Mouse (Mus musculus) bone marrow, adult 2 months (tissue): ENCODE measurements around the gene AW549877. TPM values are rescaled to one million over a fixed set of nuclear protein-coding genes. Genes with fewer than 3 reads are reported as not detected.
A peak's percentile ranks its signal among the peaks of the same experiment; 100 is the strongest.

Experiments
- H3K27ac ChIP-seq: fragments of 200-500 bp; 2 replicates; pipeline ENCODE4 v1.5.1; 2012; ENCODE audit warnings: low read depth, mild to moderate bottlenecking, control low read depth, inconsistent platforms, low read length; ENCODE audit not compliant: control insufficient read depth, poor library complexity, insufficient read depth
- H3K4me1 ChIP-seq: fragments of 200-500 bp; 2 replicates; pipeline ENCODE4 v1.6.1; 2011; ENCODE audit warnings: low read length; ENCODE audit not compliant: control insufficient read depth, insufficient read depth
- H3K4me3 ChIP-seq: fragments of 200-500 bp; replicated peaks from 2 replicates; pipeline ENCODE3; 2011; ENCODE audit warnings: mild to moderate bottlenecking, low read depth, low read length, control low read depth; ENCODE audit not compliant: control insufficient read depth
- CTCF ChIP-seq: fragments of 200-500 bp; IDR thresholded peaks from 2 replicates; pipeline ENCODE4 v1.5.1; 2011; ENCODE audit warnings: low read length, control low read depth; ENCODE audit not compliant: control insufficient read depth, insufficient read depth
- POLR2A ChIP-seq: fragments of 200-500 bp; IDR thresholded peaks from 2 replicates; pipeline ENCODE4 v1.6.1; 2011; ENCODE audit warnings: low read depth, mild to moderate bottlenecking, control low read depth, low read length, borderline replicate concordance; ENCODE audit not compliant: control insufficient read depth
- WGBS: fragments of 180-500 bp; shearing (Covaris S2); methylation state at CpG from one replicate; pipeline ENCODE4 v1.1.7; 2018; 5-methylcytosine and 5-hydroxymethylcytosine counted together
- polyA plus RNA-seq: library from polyadenylated mRNA; stranded (reverse); fragments of >200 nt; gene quantifications from 2 replicates; pipeline ENCODE4 v1.2.4, GENCODE M21; 2011; ENCODE audit warnings: low replicate concordance; ENCODE audit not compliant: missing spikeins, insufficient read depth, insufficient read length

AW549877 gene
- polyA plus RNA-seq, 1 experiment = 12.3 TPM

DNA sequence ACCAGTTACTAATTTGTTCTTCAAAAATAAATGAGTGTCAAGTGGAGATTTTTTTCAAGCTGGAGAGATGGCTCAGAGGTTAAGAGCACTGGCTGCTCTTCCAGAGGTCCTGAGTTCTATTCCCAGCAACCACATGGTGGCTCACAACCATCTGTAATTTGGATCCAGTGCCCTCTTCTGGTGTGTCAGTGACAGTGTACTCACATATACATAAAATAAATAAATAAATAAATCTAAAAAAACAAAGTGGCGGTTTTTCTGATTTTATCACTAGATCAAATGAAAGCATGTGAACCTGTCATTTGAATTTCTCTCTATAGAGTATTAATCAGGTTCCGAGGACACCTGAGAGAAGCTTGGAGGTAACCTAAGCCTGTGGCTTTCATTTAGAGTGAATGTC is 17.3 kb downstream of the AW549877 start:
- H3K4me1 ChIP-seq = no peaks in the 10 kb centered on the region; the same call in 1 of the 2 replicates
- no peak overlapping the region for H3K4me3 ChIP-seq
- TF ChIP-seq CTCF (no peak), POLR2A (no peak)
- 82% methylated on average over 2 of the region's 2 CpGs for WGBS
- H3K27ac ChIP-seq = no peak overlapping the region

DNA sequence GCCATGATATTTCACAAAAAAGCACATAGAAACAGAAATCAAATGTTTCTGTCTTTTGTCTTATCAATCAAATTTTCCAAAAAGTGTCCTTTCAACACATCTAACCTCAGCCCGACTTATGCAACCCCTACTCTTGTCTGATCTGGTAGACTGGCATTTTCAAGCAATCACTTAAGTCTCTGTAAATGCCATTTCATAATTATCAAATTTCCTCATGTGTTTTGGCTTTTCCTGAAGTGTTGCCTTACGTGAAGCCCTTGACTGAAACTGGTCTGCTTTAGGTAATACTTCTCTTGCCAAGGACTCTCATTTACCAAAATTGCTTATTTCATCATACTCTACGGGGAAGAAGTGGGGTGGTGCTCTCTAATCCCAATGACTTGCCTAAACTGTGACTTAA is 22.2 kb downstream of the AW549877 start:
- H3K4me3 ChIP-seq = no peak overlapping the region
- TF ChIP-seq POLR2A = no peak
- no peak for TF ChIP-seq CTCF
- H3K27ac ChIP-seq = no peak overlapping the region
- 48% methylated on average over 3 of the region's 3 CpGs for WGBS
- H3K4me1 ChIP-seq = no peaks in the 10 kb centered on the region

DNA sequence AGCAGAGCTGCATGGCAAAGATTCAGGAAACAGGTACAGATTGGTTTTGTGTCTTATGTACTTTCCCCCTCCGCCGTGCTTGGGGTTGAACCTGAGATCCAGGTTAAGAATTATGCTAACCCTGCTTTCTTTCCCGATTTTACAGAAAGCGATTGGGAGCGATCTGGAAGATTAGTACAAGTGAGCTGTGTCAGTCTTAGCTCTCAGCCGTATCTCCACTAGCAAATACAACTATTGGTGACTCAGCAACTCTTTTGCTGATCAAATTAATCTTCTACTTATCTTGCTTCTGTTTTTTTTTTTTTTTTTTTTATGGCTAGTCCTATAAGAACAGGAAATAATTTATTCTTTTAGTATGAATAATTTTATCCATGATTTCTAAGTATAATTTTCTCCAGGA is 25.4 kb downstream of the AW549877 start:
- TF ChIP-seq CTCF = no peak
- no peak for TF ChIP-seq POLR2A
- Histone ChIP-seq H3K4me3 (no peak overlapping the region), H3K27ac (no peak overlapping the region), H3K4me1 (no peaks in the 10 kb centered on the region)
- 86% methylated on average over 6 of the region's 6 CpGs for WGBS

- Histone ChIP-seq H3K27ac (no peak overlapping the region), H3K4me1 (no peaks in the 10 kb centered on the region), H3K4me3 (no peak overlapping the region)
- TF ChIP-seq POLR2A (no peak), CTCF (no peak)
- 80% methylated on average over 14 of the region's 14 CpGs for WGBS
Measured at GRCm38 (mm10) chr15:3969743-3970142, 25.8 kb downstream of the AW549877 start.

DNA sequence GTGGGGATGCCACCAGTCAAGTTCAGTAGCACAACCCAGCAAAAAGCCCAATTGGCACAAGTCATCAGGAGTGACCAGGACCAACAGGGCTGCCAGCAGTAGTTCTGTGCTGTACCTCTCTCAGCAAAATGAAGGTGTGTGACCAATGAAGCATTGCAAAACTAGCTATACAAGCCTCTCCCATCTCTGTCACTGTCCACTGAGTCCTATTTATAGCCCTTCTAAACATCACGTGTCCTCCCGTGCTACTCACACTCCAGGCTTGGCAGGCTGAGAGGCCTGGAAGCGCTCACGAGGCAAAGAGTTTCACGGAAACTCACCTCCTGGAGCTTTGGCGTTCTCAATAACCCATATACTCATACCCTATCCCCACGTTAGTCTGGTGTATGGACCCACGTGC is 33.3 kb downstream of the AW549877 start:
- H3K27ac ChIP-seq = no peak overlapping the region
- no peak overlapping the region for H3K4me3 ChIP-seq
- TF ChIP-seq CTCF (no peak), POLR2A (no peak)
- WGBS = 83% methylated on average over 8 of the region's 8 CpGs
- H3K4me1 ChIP-seq = no peaks in the 10 kb centered on the region

DNA sequence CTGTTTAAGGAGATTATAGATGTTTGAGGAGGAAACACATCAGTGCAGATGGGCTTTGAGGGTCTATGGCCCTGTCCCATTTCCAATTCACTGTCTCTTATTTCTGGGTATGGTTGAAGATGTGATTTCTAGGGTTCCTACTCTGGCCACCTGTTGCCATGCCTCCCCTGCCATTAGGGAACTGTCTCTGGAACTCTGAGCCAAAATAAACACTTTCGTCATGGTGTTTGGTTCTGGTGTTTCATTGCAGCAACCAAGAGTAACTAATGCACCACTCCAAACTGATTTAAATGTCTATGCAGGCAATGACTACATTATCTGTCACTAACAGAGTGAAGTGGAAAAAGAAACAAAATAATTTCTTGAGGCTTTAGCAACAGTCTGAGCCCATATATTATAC is 35.5 kb downstream of the AW549877 start:
- 74% methylated on average over 1 of the region's 1 CpGs for WGBS
- TF ChIP-seq POLR2A (no peak), CTCF (no peak)
- H3K27ac ChIP-seq = no peak overlapping the region
- H3K4me1 ChIP-seq = no peaks in the 10 kb centered on the region; the same call in 1 of the 2 replicates
- H3K4me3 ChIP-seq = no peak overlapping the region

- H3K4me1 ChIP-seq = no peaks in the 10 kb centered on the region; the same call in 1 of the 2 replicates
- no peak overlapping the region for H3K4me3 ChIP-seq
- H3K27ac ChIP-seq = no peak overlapping the region
- 20% methylated on average over 4 of the region's 4 CpGs for WGBS
- TF ChIP-seq CTCF = 0 out of 2 replicates have a peak, but pooled peaks have one; percentile 10
- no peak for TF ChIP-seq POLR2A
Measured at GRCm38 (mm10) chr15:3957982-3958381, 37.6 kb downstream of the AW549877 start.

DNA sequence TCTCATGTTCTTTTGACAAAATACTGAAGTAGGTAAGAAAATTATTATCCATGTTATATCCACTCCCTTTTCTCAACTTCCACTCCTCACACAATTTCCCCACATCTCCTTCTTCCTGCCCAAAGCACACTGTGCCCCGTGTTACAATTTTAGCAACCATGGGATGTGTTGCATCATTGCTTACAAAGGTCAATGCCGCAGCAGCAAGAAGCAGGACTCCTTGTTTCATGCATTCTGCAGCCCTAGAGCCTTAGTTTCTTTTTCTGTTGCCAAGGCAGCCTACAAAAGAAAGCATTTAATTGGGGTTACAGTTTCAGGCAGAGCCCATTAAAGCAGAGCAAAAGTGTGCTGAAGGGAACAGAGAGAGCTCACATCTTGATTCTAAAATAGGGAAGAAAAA is 40.6 kb downstream of the AW549877 start:
- H3K4me1 ChIP-seq = no peaks in the 10 kb centered on the region; the same call in 1 of the 2 replicates
- TF ChIP-seq POLR2A (no peak), CTCF (no peak)
- no peak overlapping the region for H3K27ac ChIP-seq
- 38% methylated on average over 2 of the region's 2 CpGs for WGBS
- no peak overlapping the region for H3K4me3 ChIP-seq

- TF ChIP-seq POLR2A (no peak), CTCF (no peak)
- Histone ChIP-seq H3K4me1 (no peaks in the 10 kb centered on the region), H3K27ac (no peak overlapping the region), H3K4me3 (no peak overlapping the region)
- 74% methylated on average over 2 of the region's 2 CpGs for WGBS
Measured at GRCm38 (mm10) chr15:3938132-3938531, 57.4 kb downstream of the AW549877 start.
